Mouse (Mus musculus) frontal cortex, adult (tissue): ENCODE measurements around the gene Ubxn6.
"Not testable (repeated sequence)": the region's sequence is repeated elsewhere in the genome, so short reads cannot be mapped to it uniquely, and the experiment has no call there.

Experiments used
- ATAC-seq: cut with Nextera tagmentation; 2 replicates; pipeline ENCODE4 v1.9.2; 2017; ENCODE audit warnings: mild to moderate bottlenecking, moderate library complexity, mixed read lengths; ENCODE audit not compliant: low TSS enrichment

Ubxn6 gene

DNA sequence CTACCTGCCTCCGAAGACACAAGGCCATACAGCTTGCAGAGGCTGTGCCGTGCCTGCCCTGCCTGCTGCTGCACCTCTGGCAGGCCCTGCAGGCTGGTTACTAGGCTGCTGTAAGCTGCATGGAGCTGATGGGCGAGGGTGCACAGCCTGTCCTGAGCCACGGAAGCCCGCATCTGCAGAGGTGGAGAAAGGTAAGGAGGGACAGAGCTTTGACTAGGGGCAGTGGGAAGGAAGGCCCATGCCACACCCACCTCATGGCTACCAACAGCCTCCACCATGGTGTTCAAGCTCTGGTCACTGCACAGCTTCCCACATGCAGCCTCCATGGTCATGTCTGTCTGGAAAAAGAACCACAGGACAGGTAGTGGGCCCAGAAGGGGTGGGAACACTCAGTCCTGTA is 27.3 kb upstream of the Ubxn6 start:
- ATAC-seq, result no peak

- no peak for ATAC-seq
Observed at GRCm38 (mm10) chr17:56100811-56101210, 26.0 kb upstream of the Ubxn6 start.

- no peak for ATAC-seq
Observed at GRCm38 (mm10) chr17:56098711-56099572, 24.1 kb upstream of the Ubxn6 start.

DNA sequence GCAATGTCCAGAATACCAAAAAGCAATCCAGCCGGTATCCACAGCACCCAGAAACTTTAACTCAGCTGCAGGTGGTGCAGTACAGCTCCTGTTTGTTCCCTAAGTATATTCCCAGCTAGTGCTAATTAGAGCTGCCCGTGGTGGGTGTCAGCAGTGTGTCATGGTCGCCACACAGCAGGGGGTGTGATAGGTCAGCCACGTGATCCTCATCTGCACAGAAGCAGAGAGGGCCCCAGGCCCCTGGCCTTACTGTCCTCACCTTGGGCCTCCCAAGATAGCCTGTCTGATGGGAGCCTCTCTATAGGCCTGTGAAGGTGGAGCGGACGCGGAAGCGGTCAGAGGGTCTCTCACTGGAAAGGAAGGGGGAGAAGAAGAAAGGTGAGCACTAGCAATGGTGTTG is 23.4 kb upstream of the Ubxn6 start:
- ATAC-seq, result no peak

- no peak for ATAC-seq
Observed at GRCm38 (mm10) chr17:56096883-56097282, 22.1 kb upstream of the Ubxn6 start.

DNA sequence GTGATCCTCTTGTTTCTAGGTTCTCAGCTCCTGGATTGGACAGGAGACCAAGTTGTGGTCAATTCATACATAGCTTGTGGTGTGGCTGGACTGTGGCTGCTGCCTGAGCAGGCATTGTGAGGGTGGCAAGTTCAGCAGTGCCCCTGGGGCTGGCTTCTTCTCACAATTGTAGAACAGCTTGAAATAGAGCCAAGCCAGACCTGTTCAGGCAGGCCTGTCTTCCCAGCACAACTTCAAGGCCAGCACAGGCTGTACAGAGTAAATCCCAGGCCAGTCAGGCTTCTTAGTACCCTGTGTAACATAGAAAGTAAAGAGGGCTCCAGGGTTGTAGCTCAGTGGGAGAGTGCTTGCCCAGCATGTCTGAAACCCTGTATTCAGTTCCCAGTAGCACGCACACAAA is 18.0 kb upstream of the Ubxn6 start:
- ATAC-seq, result no peak

- ATAC-seq, result no peak
Observed at GRCm38 (mm10) chr17:56092312-56092711, 17.5 kb upstream of the Ubxn6 start.

- ATAC-seq, result peak; percentile 25
Observed at GRCm38 (mm10) chr17:56080781-56081585, 6.2 kb upstream of the Ubxn6 start.

DNA sequence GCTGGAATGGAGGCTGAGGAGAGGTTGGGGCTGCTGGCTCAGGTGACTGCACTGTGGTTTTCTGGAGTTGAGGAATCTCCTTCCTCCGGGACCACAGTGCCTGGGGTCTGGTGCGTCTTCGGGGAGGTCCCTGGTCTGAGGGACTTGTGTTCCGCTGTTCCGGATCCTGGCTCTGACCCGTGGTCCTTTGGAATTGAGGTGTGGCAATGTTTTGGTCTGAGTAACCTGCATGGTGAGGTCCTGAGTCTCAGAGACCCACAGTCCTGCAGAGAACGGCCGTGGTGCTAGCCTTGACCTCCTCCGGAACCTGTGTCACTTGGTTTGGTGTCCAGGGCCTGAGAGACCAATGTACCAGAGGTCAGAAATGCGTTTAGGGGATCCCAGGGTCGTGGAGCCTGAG is 5.1 kb upstream of the Ubxn6 start:
- ATAC-seq, result no peak

DNA sequence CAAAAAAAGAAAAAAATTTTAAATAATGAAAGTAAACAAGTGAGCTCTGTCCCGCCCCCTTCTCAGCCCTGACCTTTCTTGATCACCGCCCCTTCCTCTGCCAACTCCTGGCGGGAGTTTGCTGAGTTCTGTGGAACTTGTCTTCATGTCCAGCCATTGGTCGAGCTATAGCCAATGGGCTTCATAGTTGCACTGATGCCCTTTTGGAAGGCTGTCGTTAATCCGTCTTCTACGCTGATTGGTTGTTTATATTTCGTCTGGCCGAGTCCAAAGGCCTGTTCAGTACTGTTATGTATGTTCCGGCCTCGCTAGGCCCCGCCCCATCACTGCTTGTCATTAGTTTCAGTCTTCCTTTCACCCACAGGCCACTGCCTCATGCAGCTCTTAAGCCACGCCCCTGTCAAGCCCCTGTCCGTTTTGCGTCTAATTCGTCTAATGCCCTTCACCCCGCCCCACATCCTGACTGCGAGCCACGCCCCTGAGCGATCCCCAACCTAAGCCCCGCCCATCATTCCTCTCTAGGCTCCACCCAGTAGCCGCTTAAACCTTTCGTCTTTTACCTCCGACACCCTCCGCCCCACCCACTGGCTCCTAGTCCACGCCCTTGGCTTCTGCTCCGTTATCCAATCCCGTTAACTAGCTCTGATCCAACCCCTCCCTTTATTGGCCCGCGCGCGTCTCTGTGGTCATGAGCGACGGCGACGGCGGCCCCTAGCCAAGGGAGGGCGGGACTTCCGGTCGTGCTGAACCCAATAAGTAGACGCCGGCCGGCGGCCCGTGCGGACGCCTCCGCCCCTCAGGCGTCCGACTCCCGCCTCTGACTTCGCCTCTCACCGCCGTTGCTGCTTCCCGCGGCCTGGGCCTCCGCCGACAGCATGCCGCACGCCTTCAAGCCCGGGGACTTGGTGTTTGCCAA is 4.3 kb upstream of the Ubxn6 start, which contains the start of gene Hdgfl2:
TSS of gene Hdgfl2 (plus strand) at position 755 of the 916 bp plus-strand sequence.
- ATAC-seq, result peak; percentile 78

- not testable (repeated sequence) for ATAC-seq
Observed at GRCm38 (mm10) chr17:56078361-56078760, 3.5 kb upstream of the Ubxn6 start.

GRCm38 (mm10) chr17:56077523-56077922 is 2.7 kb upstream of the Ubxn6 start:
- ATAC-seq, result no peak

DNA sequence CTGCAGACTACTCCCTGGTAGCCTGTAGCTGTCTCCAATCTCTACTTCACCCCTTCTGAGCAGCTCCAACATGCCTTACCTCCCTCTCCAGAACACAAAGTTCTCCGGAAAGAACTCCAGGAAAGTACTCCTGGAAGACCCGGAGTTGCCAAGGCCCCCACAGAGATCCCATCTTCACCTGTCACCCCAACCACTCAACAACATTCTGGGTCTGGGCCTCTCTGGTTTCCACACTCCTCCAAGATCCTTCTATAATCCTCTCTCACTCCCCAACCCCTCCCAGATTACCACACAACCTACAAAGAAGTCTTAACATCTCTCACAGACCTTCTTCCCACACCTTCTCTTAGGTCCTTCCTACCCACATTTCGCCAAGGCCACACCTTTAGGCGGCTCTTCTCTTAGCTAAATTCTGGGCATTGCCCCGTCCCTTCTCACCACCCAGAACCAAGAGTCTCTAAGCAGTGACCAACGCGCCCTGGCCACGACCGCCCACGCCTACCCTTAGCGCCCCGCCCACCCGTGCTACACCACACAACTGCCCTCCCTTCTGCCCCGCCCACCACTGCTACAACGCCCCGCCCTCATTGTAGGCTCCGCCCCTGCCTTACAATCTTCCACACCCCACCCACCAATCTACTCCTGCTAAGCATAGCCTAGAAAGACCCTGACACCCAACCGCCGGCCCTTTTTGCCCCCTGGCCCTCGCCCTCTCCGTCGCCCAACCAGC is 566 bp downstream of the Ubxn6 start:
- ATAC-seq, result peak; percentile 13; the same call in 1 of the 2 replicates

- no peak for ATAC-seq
Observed at GRCm38 (mm10) chr17:56072243-56072642, 2.6 kb downstream of the Ubxn6 start.

- ATAC-seq, result no peak
Observed at GRCm38 (mm10) chr17:56071126-56071525, 3.7 kb downstream of the Ubxn6 start.

GRCm38 (mm10) chr17:56069066-56069465 is 5.8 kb downstream of the Ubxn6 start:
- no peak for ATAC-seq

GRCm38 (mm10) chr17:56066451-56066850 is 8.4 kb downstream of the Ubxn6 start:
- ATAC-seq, result no peak

DNA sequence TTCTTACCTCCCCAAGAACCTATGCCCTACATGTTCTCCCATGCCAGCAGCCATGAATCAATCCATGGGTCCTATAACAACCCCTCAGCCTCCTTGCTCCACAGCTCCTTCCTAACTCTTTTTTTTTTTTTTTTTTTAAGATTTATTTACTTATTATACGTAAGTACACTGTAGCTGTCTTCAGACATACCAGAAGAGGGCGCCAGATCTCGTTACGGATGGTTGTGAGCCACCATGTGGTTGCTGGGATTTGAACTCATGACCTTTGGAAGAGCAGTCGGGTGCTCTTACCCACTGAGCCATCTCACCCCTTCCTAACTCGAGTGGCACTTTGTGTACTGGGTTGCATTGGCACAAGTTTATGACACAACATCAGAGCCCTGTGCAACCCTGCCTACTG is 9.1 kb downstream of the Ubxn6 start:
- ATAC-seq, result not testable (repeated sequence)

- no peak for ATAC-seq
Observed at GRCm38 (mm10) chr17:56062081-56062480, 12.7 kb downstream of the Ubxn6 start.

DNA sequence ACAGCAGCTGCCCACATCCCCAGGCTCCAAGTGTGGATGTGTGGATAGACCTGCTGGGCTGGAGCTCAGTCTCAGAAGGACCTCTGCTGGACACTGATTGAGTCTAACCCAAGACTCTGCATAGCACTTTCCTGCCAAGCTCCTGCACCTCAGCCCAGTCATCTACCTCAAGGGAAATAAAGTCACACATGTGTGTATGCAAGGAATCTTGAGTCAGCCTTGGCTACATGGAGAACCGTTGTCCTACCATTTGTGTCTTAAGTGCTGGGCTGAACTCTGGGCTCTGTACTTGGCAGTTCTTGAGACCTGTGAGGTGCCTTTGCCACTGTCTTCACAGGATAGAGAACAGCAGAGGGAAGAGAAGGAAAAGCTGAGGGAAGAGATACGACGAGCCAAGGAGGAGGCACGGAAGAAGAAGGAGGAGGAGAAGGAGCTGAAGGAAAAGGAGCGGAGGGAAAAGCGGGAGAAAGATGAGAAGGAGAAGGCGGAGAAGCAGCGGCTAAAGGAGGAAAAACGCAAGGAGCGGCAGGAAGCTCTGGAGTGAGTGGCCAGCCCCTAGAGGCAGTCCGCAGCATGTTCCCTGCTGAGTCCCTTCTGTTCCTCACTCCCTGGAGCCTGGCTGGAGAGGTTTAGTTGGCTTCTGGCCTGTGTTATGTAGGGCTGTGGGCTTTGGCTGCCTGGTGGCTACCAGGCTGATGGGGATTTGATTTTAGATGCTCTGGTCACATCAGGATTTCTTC is 17.3 kb downstream of the Ubxn6 start:
- ATAC-seq, result no peak
